ENCODE assay signal across 13 mouse cellular contexts in the genomic region with DNA sequence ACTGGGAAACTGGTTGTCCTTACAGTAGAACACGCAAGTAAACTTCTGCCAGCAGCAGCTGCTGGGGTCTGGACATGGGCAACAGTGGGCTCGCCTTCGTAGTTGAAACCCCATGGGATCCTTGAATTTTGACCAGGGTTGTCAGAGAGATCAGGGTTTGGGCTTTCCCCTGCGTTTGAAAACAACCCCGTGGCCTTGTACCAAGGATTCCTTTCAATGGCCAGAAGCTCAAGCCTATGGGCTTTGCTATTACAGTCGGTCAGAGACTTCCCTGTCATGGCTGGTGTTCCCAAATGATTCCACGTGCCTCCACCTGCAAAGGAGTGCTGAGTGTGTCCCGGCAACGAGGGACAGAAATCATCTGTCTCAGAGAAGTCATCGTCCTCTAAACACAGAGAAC. TPM values are rescaled to one million over a fixed set of nuclear protein-coding genes. Genes with fewer than 3 reads are reported as not detected.
DNase-seq lines count a peak whose midpoint lies in the region; ATAC-seq and TF ChIP-seq lines count a peak whose summit lies in the region.
"Had no signal": no experiment of that assay in that cellular context is flagged by ENCODE, and none has a peak within 500 bp of the region (broad histone marks: within the 10 kb centered on the region; RNA-seq: fewer than 3 reads in every experiment).

No protein-coding gene starts in this region.

- TF ChIP-seq EP300 in stomach, postnatal 0 days (optimal IDR thresholded peaks at IDR 0.05) = no peak

- H3K27me3 ChIP-seq in neural tube, embryonic 13.5 days = peaks cover 19% of the 10 kb centered on the region; the same call in 1 of the 2 replicates
- no peaks in the 10 kb centered on the region for H3K27me3 ChIP-seq in stomach, postnatal 0 days (ENCODE audit: control insufficient read depth, insufficient read depth, low read length)

- H3K27ac ChIP-seq in gastrocnemius, adult 2 months = peak overlapping the region; percentile 84
- H3K27ac ChIP-seq in layer of hippocampus, adult 2 months = peak overlapping the region; percentile 46; the same call in 1 of the 2 replicates
- 0 out of 2 replicates have a peak overlapping the region, but pooled peaks have one; percentile 18 for H3K27ac ChIP-seq in neural tube, embryonic 13.5 days (replicated peaks)
- 0 out of 2 replicates have a peak overlapping the region, but pooled peaks have one; percentile 30 for H3K27ac ChIP-seq in stomach, postnatal 0 days (replicated peaks)

- H3K4me1 ChIP-seq in neural tube, embryonic 13.5 days (replicated peaks) = no peaks in the 10 kb centered on the region
- H3K4me1 ChIP-seq in stomach, postnatal 0 days (replicated peaks; ENCODE audit: control insufficient read depth, insufficient read depth) = no peaks in the 10 kb centered on the region

- no peak for ATAC-seq in neural tube, embryonic 13.5 days (ENCODE audit: low read depth)
- ATAC-seq in stomach, postnatal 0 days (ENCODE audit: low FRiP score, low TSS enrichment) = no peak
- ATAC-seq: forebrain, embryonic 16.5 days had no signal

- no peak overlapping the region for H3K9ac ChIP-seq in neural tube, embryonic 13.5 days
- H3K9ac ChIP-seq in stomach, postnatal 0 days (ENCODE audit: low read length) = no peak overlapping the region

- peak overlapping the region; percentile 67 for H3K4me3 ChIP-seq in gastrocnemius, adult 2 months
- no peak overlapping the region; the same call in 1 of the 2 replicates for H3K4me3 ChIP-seq in layer of hippocampus, adult 2 months
- H3K4me3 ChIP-seq in neural tube, embryonic 13.5 days = no peak overlapping the region
- H3K4me3 ChIP-seq in stomach, postnatal 0 days (ENCODE audit: low read depth, low read length) = no peak overlapping the region
- H3K4me3 ChIP-seq: erythroblast, embryonic 14.5 days had no signal

- no peak overlapping the region for H3K4me2 ChIP-seq in neural tube, embryonic 13.5 days
- H3K4me2 ChIP-seq in stomach, postnatal 0 days (replicated peaks; ENCODE audit: low read depth) = no peak overlapping the region

- DNase-seq in gastrocnemius, adult 2 months = no peak
- no peak for DNase-seq in gastrocnemius, postnatal 10 days
- DNase-seq in layer of hippocampus, adult 2 months (ENCODE audit: low spot score in 2 of 2) = no peak
- DNase-seq in layer of hippocampus, adult 11-12 months (ENCODE audit: low spot score) = no peak
- DNase-seq in neural tube, embryonic 10.5 days (ENCODE audit: extremely low spot score, low spot score) = no peak
- DNase-seq in stomach, postnatal 0 days (ENCODE audit: low spot score) = no peak
- no peak for DNase-seq in cerebellum, adult 9-11 months
- DNase-seq: cerebellum, adult 9-10 months; embryo, embryonic 11 days; kidney, adult 18-20 months had no signal

- H3K9me3 ChIP-seq in neural tube, embryonic 13.5 days = no peaks in the 10 kb centered on the region
- no peaks in the 10 kb centered on the region for H3K9me3 ChIP-seq in stomach, postnatal 0 days (ENCODE audit: control insufficient read depth, low read length)

- H3K36me3 ChIP-seq in neural tube, embryonic 13.5 days = no peaks in the 10 kb centered on the region
- no peaks in the 10 kb centered on the region for H3K36me3 ChIP-seq in stomach, postnatal 0 days (ENCODE audit: control insufficient read depth, insufficient read depth, low read length)

- WGBS in neural tube, embryonic 13.5 days = 88% methylated on average over 10 of the region's 10 CpGs
- WGBS in stomach, postnatal 0 days = 74% methylated on average over 10 of the region's 10 CpGs

- no peak for TF ChIP-seq CTCF in gastrocnemius, adult 2 months (IDR thresholded peaks at IDR 0.05)
- TF ChIP-seq CTCF in layer of hippocampus, adult 2 months (conservative IDR thresholded peaks at IDR 0.05) = no peak
- TF ChIP-seq CTCF in stomach, postnatal 0 days (IDR thresholded peaks at IDR 0.05; ENCODE audit: low read depth) = no peak

- intact Hi-C loops in gastrocnemius, adult 2 months (cut with DNase I) = no loop called here

RNA-seq across cellular contexts. Expression of a gene that starts 13.2 kb away (rescaled TPM):
- total RNA-seq in gastrocnemius, adult 2 months (2021) = 10 to 100 TPM; 47.9 to 50.7 TPM
- total RNA-seq in gastrocnemius, postnatal 10 days (2021) = 10 to 100 TPM; 69.5 to 75.6 TPM
- total RNA-seq in layer of hippocampus, adult 2 months (2021) = 10 to 100 TPM; 88.5 to 89.2 TPM
- 88.3 and 96.9 TPM in 2 replicates for polyA plus RNA-seq in neural tube, embryonic 13.5 days (2015; fragmentation: Nextera tagmentation; extraction: Ambion mirVana)
- polyA plus RNA-seq in stomach, postnatal 0 days (2015; fragmentation: Nextera tagmentation; extraction: Ambion mirVana) = 80.6 and 81.2 TPM in 2 replicates

Comparison
In these comparisons a context has a peak if more than half of its experiments do, and no peak if none do; other contexts are left out.
1. H3K27ac ChIP-seq: peak in every context shown above with its lines; median percentile 84 in gastrocnemius, adult 2 months; 46 in layer of hippocampus, adult 2 months; 30 in stomach, postnatal 0 days; 18 in neural tube, embryonic 13.5 days.